Mouse (Mus musculus) heart, embryonic 11.5 days (tissue): ENCODE measurements at regions not wholly inside any gene's neighbourhood (a gene's known extent, or its start where the extent isn't known, plus 50 kb on each side); places are given as distances from the start of the nearest gene placed in this dataset.

Experiments
- ATAC-seq: fragments of 200-750 bp; cut with Nextera tagmentation; replicated peaks from 2 replicates; pipeline ENCODE4 v1.8.0; 2017; ENCODE audit warnings: moderate library complexity; ENCODE audit not compliant: insufficient number of reproducible peaks, low FRiP score, low TSS enrichment
- H3K27ac ChIP-seq: fragments of 300-500 bp; sonication (generic); 2 replicates; pipeline ENCODE4 v1.5.1; 2014; ENCODE audit warnings: mild to moderate bottlenecking, low read depth, low read length
- H3K27me3 ChIP-seq: fragments of 300-500 bp; sonication (generic); 2 replicates; pipeline ENCODE4 v1.6.1; 2014; ENCODE audit warnings: mild to moderate bottlenecking, low read length, mixed read lengths; ENCODE audit not compliant: control insufficient read depth, insufficient read depth
- H3K36me3 ChIP-seq: fragments of 300-500 bp; sonication (generic); 2 replicates; pipeline ENCODE4 v1.6.1; 2014; ENCODE audit warnings: mild to moderate bottlenecking, low read length, moderate library complexity, mixed read lengths; ENCODE audit not compliant: control insufficient read depth, insufficient read depth
- H3K4me1 ChIP-seq: fragments of 300-500 bp; sonication (generic); 2 replicates; pipeline ENCODE4 v1.6.1; 2014; ENCODE audit warnings: low read length; ENCODE audit not compliant: control insufficient read depth, insufficient read depth
- H3K4me2 ChIP-seq: fragments of 300-500 bp; sonication (generic); 2 replicates; pipeline ENCODE4 v1.6.1; 2014; ENCODE audit warnings: mild to moderate bottlenecking, moderate library complexity
- H3K4me3 ChIP-seq: fragments of 300-500 bp; sonication (generic); 2 replicates; pipeline ENCODE4 v1.5.1; 2014; ENCODE audit warnings: low read depth, low read length
- H3K9ac ChIP-seq: fragments of 300-500 bp; sonication (generic); 2 replicates; pipeline ENCODE4 v1.6.1; 2014; ENCODE audit warnings: mild to moderate bottlenecking, low read depth, low read length, moderate library complexity
- H3K9me3 ChIP-seq: fragments of 300-500 bp; sonication (generic); replicated peaks from 2 replicates; pipeline ENCODE4 v1.6.1; 2016; ENCODE audit warnings: low read length; ENCODE audit not compliant: control insufficient read depth
- WGBS: fragments of 180-500 bp; shearing (Covaris S2); extraction: QIAGEN DNeasy Blood & Tissue Kit; methylation state at CpG from one replicate; pipeline ENCODE4 v1.1.7; 2014; ENCODE audit not compliant: insufficient replicate concordance; 5-methylcytosine and 5-hydroxymethylcytosine counted together

- Histone ChIP-seq H3K9me3 (no peaks in the 10 kb centered on the region), H3K36me3 (no peaks in the 10 kb centered on the region), H3K9ac (no peak overlapping the region), H3K4me3 (no peak overlapping the region), H3K27me3 (no peaks in the 10 kb centered on the region), H3K27ac (no peak overlapping the region), H3K4me2 (no peak overlapping the region), H3K4me1 (no peaks in the 10 kb centered on the region)
- no peak for ATAC-seq
These were observed 388.9 kb downstream of the Arl4a start for GRCm38 (mm10) chr12:39648952-39649351.

DNA sequence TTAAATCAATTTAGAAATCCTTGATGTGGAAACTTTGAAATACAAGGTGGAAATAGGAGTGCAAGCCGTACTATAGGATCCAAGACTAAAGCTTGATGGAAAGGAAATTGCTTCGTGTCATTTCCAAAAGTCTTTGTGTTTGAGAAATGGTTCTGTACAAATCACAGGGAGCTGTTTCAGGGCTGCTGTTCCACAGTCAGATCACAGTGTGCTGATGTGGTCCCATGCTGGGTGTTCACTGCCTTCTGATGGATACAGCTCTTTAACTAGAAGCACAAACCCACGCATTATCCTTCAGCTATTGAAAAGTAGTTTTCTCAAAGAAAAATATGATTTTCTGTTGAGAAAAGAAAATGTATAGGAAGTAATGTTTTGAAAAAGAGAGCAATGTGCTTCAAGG lies 391.3 kb downstream of the Arl4a start:
- H3K4me2 ChIP-seq = no peak overlapping the region
- H3K27ac ChIP-seq = no peak overlapping the region
- H3K9ac ChIP-seq = no peak overlapping the region
- no peaks in the 10 kb centered on the region for H3K4me1 ChIP-seq
- H3K9me3 ChIP-seq = no peaks in the 10 kb centered on the region
- no peaks in the 10 kb centered on the region for H3K27me3 ChIP-seq
- 81% methylated on average over 3 of the region's 3 CpGs for WGBS
- H3K4me3 ChIP-seq = no peak overlapping the region
- ATAC-seq = no peak
- no peaks in the 10 kb centered on the region for H3K36me3 ChIP-seq

DNA sequence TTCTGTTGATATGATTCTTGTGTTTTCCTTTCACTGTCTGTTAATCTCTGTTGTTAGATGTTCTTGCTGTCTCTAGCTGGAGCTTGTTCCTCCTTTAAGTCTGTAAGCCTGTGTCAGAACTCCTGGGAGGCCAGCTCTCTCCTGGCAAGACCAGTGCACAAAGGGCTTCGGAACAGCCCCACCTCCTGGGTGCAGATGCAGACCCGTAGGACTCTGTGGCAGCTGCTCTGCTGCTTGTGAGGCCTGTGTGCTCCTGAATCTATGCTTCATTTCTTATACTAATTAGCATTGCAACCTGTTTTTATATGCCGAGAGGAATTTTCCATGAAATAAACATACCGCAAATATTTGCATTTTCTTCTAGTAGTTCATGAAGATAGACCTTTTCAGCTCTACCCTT lies 392.2 kb downstream of the Arl4a start:
- WGBS = 80% methylated on average over 4 of the region's 4 CpGs
- no peaks in the 10 kb centered on the region for H3K36me3 ChIP-seq
- no peak for ATAC-seq

GRCm38 (mm10) chr12:39639246-39639645 lies 398.6 kb downstream of the Arl4a start:
- no peak overlapping the region for H3K4me3 ChIP-seq
- no peak overlapping the region for H3K4me2 ChIP-seq
- 67% methylated on average over 6 of the region's 6 CpGs for WGBS
- no peak overlapping the region for H3K9ac ChIP-seq
- H3K36me3 ChIP-seq = no peaks in the 10 kb centered on the region
- no peak overlapping the region for H3K27ac ChIP-seq
- no peak for ATAC-seq
- H3K4me1 ChIP-seq = no peaks in the 10 kb centered on the region
- H3K9me3 ChIP-seq = no peaks in the 10 kb centered on the region
- no peaks in the 10 kb centered on the region for H3K27me3 ChIP-seq

More for the DNA sequence above, 392.2 kb downstream of the Arl4a start:
- Histone ChIP-seq H3K4me1 (no peaks in the 10 kb centered on the region), H3K9me3 (no peaks in the 10 kb centered on the region), H3K27ac (no peak overlapping the region), H3K27me3 (no peaks in the 10 kb centered on the region), H3K4me3 (no peak overlapping the region), H3K9ac (no peak overlapping the region), H3K4me2 (no peak overlapping the region)

- H3K4me3 ChIP-seq = no peak overlapping the region
- no peak for ATAC-seq
- H3K4me1 ChIP-seq = no peaks in the 10 kb centered on the region
- no peak overlapping the region for H3K9ac ChIP-seq
- no peaks in the 10 kb centered on the region for H3K36me3 ChIP-seq
- no peaks in the 10 kb centered on the region for H3K9me3 ChIP-seq
- H3K27ac ChIP-seq = no peak overlapping the region
- H3K4me2 ChIP-seq = no peak overlapping the region
- 62% methylated on average over 4 of the region's 4 CpGs for WGBS
- H3K27me3 ChIP-seq = no peaks in the 10 kb centered on the region
These were observed 403.5 kb downstream of the Arl4a start for GRCm38 (mm10) chr12:39634337-39634736.

DNA sequence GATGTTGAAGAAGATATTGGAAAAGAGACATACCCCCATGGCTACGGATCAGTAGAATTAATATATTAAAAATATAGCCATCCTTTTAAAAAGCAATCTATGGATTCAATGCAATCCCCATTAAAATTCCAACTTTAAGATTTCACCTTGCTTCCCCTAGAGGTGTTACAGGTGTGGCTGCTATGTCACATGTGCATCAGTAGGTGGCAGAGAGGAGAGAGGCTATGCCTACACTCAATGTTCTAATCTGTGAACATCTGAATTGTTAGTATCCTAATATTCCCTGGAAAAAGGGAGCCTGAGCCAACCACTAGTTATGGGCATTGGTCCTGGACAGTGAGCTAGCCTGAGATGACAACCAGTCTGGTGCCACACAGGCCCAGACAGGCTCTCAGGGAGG lies 416.6 kb downstream of the Arl4a start:
- H3K36me3 ChIP-seq = no peaks in the 10 kb centered on the region
- no peaks in the 10 kb centered on the region for H3K27me3 ChIP-seq
- no peaks in the 10 kb centered on the region for H3K4me1 ChIP-seq
- WGBS = 86% methylated on average over 1 of the region's 1 CpGs
- no peak overlapping the region for H3K4me3 ChIP-seq
- no peak for ATAC-seq
- no peak overlapping the region for H3K27ac ChIP-seq
- H3K9me3 ChIP-seq = no peaks in the 10 kb centered on the region
- no peak overlapping the region for H3K4me2 ChIP-seq
- H3K9ac ChIP-seq = no peak overlapping the region

GRCm38 (mm10) chr12:39605289-39605688 lies 432.5 kb downstream of the Arl4a start:
- ATAC-seq = no peak
- 60% methylated on average over 3 of the region's 3 CpGs for WGBS
- no peak overlapping the region for H3K4me3 ChIP-seq
- no peak overlapping the region for H3K9ac ChIP-seq
- H3K27me3 ChIP-seq = no peaks in the 10 kb centered on the region
- no peaks in the 10 kb centered on the region for H3K4me1 ChIP-seq
- no peaks in the 10 kb centered on the region for H3K9me3 ChIP-seq
- H3K27ac ChIP-seq = no peak overlapping the region
- no peaks in the 10 kb centered on the region for H3K36me3 ChIP-seq
- no peak overlapping the region for H3K4me2 ChIP-seq

DNA sequence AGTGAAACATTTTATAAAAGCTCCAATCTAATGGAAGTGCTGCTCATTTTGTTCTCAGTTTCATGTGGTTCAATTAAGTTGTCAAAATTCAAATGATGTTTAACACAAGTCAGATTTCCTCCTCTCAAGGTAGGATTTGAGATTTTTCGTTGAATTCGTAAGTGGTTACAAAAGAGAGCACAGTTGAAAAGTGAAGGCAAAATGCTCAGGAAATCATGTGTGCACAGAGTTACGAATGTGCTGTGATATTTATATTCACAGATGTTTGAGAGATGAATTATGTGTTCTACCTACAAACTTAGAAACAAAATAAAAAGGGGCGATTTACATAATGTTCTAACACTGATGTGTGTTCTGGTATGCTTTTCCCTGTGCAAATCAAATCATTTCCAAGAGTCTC lies 433.1 kb downstream of the Arl4a start:
- no peaks in the 10 kb centered on the region for H3K36me3 ChIP-seq
- H3K4me1 ChIP-seq = no peaks in the 10 kb centered on the region
- no peak overlapping the region for H3K4me3 ChIP-seq
- no peaks in the 10 kb centered on the region for H3K27me3 ChIP-seq
- no peaks in the 10 kb centered on the region for H3K9me3 ChIP-seq
- H3K4me2 ChIP-seq = no peak overlapping the region
- H3K27ac ChIP-seq = no peak overlapping the region
- WGBS = 75% methylated on average over 4 of the region's 4 CpGs
- ATAC-seq = no peak
- H3K9ac ChIP-seq = no peak overlapping the region

- WGBS = 29% methylated on average over 1 of the region's 1 CpGs
- no peaks in the 10 kb centered on the region for H3K9me3 ChIP-seq
- no peak for ATAC-seq
These were observed 443.1 kb downstream of the Arl4a start for GRCm38 (mm10) chr12:39594726-39595125.

More at GRCm38 (mm10) chr12:39594726-39595125, 443.1 kb downstream of the Arl4a start:
- no peak overlapping the region for H3K4me3 ChIP-seq
- H3K9ac ChIP-seq = no peak overlapping the region
- no peaks in the 10 kb centered on the region for H3K27me3 ChIP-seq
- H3K27ac ChIP-seq = no peak overlapping the region
- H3K36me3 ChIP-seq = no peaks in the 10 kb centered on the region
- H3K4me2 ChIP-seq = no peak overlapping the region
- H3K4me1 ChIP-seq = no peaks in the 10 kb centered on the region
